Mouse (Mus musculus) ES-Bruce4 (cell line): ENCODE measurements around the gene Cd180.

Experiments
- CTCF ChIP-seq: IDR thresholded peaks from one replicate; pipeline ENCODE4 v1.8.1; 2011; ENCODE audit warnings: low read depth, low read length
- EP300 ChIP-seq: IDR thresholded peaks from 2 replicates; pipeline ENCODE4 v1.6.1; 2011; ENCODE audit warnings: low read depth, low read length; ENCODE audit not compliant: insufficient read depth

- TF ChIP-seq CTCF = no peak
- no peak for TF ChIP-seq EP300
Measured at GRCm38 (mm10) chr13:102745626-102746342, 52.4 kb downstream of the Cd180 start.
